Mouse (Mus musculus) telencephalon, adult 2 months (tissue): ENCODE measurements at regions not wholly inside any gene's neighbourhood (a gene's known extent, or its start where the extent isn't known, plus 50 kb on each side); places are given as distances from the start of the nearest gene placed in this dataset.
A peak's percentile ranks its signal among the peaks of the same experiment; 100 is the strongest.

ENCODE experiments used
- DNase-seq: peaks from one replicate; pipeline ENCODE4 v3.0.0-alpha.2; 2011; ENCODE audit warnings: low read depth, low spot score

DNA sequence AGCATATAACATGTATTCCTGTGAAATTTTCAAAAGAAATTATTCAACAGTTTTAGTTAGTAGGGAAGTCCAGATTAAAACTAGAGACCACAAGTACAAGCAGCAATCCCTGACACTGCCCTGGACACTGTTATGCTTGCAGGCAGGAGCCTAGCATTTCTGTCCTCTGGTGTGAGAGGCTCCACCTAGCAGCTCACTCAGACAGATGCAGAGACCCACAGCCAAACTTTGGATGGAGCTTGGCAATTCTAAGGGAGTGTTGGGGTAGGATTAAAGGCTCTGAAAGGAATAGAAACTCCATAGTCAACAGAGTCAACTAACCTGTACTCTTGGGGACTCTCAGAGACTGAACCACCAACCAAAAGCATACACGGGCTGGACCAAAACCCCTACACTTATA, 509.8 kb downstream of the Flrt2 start:
- DNase-seq = no peak

DNA sequence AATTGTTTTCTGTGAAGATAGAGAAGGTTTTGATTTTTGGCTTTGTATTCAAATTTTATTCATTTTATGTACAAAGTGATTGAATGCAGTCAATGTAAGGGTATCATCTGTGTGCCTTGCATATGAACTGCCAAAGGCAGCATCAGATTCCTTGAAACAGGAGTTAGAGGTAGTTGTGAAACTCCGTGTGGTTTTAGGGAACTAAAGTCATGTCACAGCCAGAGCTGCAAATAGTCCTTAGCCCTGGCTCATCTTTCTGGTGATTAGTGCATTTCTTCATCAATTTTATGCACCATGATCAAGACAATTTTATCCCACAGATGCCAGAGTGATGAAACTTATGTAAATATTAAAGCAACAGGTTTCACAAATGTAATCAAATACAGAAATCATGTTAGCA, 534.4 kb downstream of the Flrt2 start:
- no peak for DNase-seq

DNA sequence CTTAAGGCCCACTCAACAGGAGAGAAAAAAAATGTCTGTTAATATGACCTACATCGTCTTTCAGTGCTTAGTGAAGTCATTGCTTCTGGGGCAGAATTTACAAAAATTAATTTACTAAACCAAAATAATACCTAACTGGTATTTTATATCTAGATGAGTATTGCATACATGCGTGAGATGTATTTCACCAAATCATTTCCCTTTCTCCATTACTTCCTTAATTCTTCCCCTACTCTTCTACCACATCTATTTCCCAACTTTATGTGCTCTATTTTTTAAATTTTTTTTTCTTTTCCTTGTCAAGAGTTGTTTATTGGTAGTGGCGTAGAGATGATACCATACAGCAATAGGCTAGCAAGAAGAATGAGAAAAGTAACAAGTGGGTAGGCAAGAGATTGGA, 536.7 kb downstream of the Flrt2 start:
- DNase-seq = no peak

DNA sequence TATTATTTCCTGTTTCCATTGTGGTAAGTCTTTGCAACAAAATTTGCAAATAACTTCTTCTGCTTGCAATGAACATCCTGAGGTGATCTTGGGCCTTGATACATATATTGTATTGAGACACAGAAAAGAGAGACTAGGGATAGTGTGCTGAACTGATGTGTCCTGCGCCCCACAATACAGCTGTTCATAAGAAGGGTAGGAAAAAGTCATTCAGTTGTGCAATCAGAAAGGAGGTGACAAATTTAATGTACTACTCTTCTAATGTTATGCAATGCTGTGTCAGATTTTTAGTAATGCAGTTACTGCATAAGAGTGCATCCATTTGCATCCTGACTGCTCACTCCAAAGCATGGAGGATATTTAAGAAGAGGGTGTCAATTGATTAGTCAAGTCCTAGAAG, 543.5 kb downstream of the Flrt2 start:
- no peak for DNase-seq

GRCm38 (mm10) chr12:96235996-96236525, 544.0 kb downstream of the Flrt2 start:
- peak; percentile 4 for DNase-seq

DNA sequence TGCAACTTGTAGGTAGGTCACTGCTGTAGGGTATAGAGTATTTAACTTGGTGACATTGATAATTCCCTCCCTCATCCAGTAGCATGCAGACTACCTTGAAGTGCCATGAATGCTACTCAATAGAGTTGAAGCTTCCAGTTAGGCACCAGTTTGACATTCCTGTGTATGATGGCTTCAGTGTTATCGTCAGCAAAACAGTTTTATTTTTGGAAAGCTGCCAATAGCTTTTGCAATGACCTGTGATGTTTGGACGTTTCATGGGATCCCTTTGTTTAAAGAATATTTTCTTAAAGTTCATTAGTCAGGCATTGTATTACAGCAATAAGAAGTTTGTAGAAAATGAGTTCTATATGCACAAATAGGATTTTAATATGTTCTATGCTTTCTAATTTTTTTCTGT, 547.6 kb downstream of the Flrt2 start:
- no peak for DNase-seq

DNA sequence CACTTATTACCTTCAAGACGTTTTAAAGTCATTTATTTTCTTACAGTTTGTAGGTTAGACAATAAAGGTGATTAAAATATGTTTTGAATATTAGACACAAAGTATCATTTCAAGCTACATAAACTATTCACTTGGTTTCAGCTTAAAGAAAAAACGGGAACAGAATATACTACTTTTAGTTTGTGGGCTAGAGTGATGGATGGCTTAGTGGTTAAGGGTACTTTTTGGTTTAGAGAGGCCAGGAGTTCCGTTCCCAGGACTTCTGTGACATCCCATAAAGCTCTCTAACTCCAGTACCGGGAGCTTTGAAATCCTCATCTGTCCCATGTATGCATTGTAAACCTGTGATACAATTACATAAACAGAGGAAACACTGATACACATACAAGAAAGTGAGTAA, 570.0 kb downstream of the Flrt2 start:
- no peak for DNase-seq

DNA sequence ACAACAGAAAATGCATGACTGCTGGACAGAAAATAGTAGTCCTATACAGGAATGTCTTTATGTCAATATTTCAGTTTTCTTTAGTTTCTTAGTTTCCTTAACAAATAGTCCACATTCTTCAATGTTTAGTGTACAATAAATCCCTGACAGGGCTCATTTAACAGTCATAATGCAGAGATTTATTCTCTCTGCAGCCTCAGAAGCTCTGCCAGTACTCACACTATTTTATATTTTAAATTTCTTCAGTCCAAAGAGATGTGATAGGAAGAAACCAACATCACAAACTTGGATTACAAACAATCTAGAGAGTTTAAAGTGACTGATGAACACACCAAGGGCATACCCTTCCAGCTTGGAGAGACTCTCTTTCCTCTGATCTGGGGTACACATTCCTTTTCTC, 583.9 kb downstream of the Flrt2 start:
- no peak for DNase-seq

GRCm38 (mm10) chr12:96311137-96311536, 619.1 kb downstream of the Flrt2 start:
- DNase-seq = no peak

DNA sequence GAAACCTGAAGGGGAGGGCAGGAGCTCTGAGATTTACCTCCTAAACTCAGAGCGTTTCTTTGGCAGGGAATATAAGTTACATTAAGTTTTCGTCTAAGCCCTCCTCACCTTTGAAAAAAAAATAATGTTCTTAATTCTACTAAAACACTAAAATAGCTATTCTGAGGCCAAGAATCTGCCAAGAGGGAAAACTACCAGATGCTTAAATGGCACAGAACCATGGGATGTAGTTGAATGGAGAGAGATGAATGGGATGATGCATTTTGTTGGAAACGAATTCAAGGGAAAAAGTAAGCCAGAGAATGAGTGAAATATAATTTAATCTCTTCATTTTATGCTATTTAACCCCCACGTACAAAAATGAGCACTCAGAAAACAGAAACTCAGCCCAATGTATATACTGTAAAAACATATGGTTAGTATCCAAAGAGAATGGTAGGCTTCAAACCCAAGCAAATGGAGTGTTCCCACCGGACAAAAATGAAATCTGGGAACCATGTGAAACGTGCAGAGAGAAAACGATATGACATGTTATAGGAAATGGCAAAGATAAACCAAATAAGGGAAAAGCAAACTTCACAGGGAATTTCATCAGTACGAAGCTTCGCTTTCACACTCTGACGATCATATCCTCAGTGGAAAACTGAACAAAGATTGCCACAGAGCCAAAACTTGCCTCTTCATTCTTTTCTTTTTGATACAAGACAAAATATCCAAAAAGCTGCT, 631.2 kb downstream of the Flrt2 start:
- DNase-seq = no peak

GRCm38 (mm10) chr12:96351143-96351542, 659.1 kb downstream of the Flrt2 start:
- DNase-seq = no peak

- DNase-seq = no peak
These were observed 686.9 kb downstream of the Flrt2 start for GRCm38 (mm10) chr12:96378924-96379323.

DNA sequence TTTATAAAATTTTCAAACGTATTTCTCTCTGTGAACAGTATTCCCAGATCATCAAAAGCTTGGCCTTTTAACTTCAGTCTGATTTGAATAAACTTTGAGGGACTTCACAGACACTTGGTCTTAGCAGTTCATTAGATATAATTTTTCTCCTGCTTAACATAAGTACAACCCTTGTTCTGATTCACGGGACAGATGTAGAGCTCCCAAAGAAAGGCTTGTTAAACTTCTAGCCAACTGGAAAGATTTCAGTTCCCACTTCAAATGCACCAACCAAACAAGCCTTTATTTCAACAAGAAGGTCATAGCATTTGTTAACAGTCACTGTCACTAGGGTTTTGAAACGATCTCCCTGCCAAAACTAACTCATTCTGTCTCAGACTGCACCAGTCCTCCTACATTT, 727.1 kb downstream of the Flrt2 start:
- no peak for DNase-seq

GRCm38 (mm10) chr12:96419567-96419966, 727.5 kb downstream of the Flrt2 start:
- DNase-seq = no peak

GRCm38 (mm10) chr12:96427589-96427988, 735.6 kb downstream of the Flrt2 start:
- no peak for DNase-seq

- DNase-seq = no peak
These were observed 750.5 kb downstream of the Flrt2 start for GRCm38 (mm10) chr12:96442546-96442945.

DNA sequence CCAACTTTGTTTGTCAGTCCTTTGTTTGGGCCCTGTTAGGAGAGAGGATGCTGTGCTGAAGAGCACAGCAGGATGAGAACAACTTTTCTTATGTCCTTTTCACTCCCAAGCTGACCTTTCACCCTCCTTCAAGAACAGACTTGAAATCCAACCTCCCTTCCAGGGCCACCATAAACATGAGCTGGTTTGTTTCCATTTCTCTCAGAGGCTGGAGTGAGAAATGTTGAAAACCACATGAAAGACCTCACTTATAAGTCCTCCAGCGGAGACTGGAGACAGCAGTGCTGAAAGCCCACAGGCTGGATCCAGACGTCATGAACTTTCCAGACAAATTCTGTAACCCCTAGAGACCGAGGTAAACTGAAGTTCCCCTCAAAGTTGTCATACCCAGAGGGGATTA, 761.3 kb downstream of the Flrt2 start:
- DNase-seq = no peak

DNA sequence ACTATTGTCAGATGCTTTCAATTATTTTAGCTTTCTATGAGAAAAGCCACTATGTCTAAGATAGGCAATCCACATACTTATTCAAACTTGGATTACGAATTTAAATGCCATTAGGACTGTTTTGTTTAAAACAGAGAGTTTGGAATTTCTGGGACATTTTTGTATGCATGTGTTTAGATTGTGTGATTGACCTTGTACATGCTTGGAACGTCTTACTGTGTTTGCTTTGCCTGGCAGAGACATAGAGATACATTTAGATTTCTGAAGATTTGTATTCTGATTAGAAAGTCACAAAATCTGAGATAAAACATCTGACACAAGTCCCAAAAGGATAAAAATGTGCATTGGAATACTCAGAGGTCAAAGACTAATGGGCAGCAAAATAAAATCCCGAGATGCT, 784.3 kb downstream of the Flrt2 start:
- no peak for DNase-seq

- no peak for DNase-seq
These were observed 796.5 kb downstream of the Flrt2 start for GRCm38 (mm10) chr12:96488448-96488960.

GRCm38 (mm10) chr12:96509658-96510057, 817.6 kb downstream of the Flrt2 start:
- DNase-seq = no peak

- DNase-seq = no peak
These were observed 866.8 kb downstream of the Flrt2 start for GRCm38 (mm10) chr12:96558824-96559223.

DNA sequence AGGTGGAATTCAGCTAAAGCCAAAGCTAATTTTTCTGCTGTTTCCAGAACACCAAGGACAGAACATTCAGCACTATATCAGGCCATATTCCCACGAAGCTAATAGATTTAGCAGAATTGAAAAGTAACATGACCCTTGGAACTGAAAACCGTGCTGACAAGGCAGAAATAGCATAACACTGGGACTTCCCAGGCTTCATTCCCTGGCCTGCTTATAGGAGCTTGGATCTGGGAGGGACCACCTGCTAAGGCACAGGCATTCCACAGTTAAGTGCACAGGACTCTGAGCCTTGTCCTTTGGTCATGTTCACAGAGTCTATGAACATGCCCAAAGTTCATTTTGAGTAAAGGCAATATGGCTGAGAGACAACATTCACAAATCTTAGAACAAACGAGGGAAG, 902.8 kb downstream of the Flrt2 start:
- no peak for DNase-seq

DNA sequence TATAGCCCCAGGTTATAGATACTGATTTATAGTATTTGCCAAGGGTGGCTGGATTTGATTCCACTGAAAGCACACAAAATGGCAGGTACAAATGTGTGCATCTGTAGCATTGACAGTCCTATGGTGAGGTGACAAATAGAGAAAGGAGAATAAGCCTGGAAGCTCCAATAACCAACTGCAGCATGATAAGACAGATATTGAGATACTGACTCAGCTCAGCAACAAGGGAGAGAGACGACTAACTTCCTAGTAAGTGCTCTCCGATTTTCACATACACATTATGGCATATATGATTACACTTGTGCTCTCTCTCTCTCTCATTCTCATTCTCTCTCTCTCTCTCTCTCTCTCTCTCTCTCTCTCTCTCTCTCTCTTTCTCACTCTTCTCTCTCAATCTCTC, 923.1 kb downstream of the Flrt2 start:
- no peak for DNase-seq

DNA sequence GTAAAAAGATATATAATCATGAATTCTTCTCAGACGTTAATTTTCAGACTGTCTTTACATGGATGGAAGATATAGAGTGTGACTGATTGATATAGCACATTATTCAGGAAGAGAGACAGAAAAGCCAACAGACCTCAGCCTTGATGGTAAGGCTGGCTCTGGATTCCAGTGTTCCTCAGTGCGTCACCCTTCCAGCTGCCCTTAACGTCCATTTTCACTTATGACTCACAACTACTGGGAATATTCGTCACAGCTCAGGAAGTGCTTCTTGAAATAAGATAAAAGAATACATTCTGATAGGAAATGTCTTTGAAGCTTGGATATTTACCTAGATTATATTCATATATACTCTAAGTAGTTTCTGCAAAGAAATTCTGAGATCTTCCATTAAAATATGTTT, 923.8 kb downstream of the Flrt2 start:
- DNase-seq = no peak
